Mouse (Mus musculus): ENCODE results near the gene Olfr476. TPM values are rescaled to one million over a fixed set of nuclear protein-coding genes. Genes with fewer than 3 reads are reported as not detected.
"Not testable (repeated sequence)": the region's sequence is repeated elsewhere in the genome, so short reads cannot be mapped to it uniquely, and the experiment has no call there.

The Olfr476 gene
- not detected in 2 replicates for polyA plus RNA-seq (2012; rRNA removed)
- polyA plus RNA-seq (2014; fragmentation: Nextera tagmentation; extraction: Ambion mirVana): not detected in 2 replicates

GRCm38 (mm10) chr7:107964503-107964902 is at the start of gene Olfr476:
Olfr476 (plus strand) TSS chr7:107964803.
- H3K27me3 ChIP-seq (ENCODE audit: control insufficient read depth, insufficient read depth, low read length): no peaks in the 10 kb centered on the region
- no peak within 1 kb of the TSS for H3K9ac ChIP-seq (replicated peaks)
- no peak within 1 kb of the TSS for H3K4me2 ChIP-seq (ENCODE audit: low read depth)
- H3K4me3 ChIP-seq (ENCODE audit: insufficient read depth in 1 of 2, low read depth in 2 of 2, low read length in 2 of 2): no peak within 1 kb of the TSS
- no peaks in the 10 kb centered on the region for H3K4me1 ChIP-seq (replicated peaks; ENCODE audit: control insufficient read depth in 2 of 2, insufficient read depth in 2 of 2, low read length in 1 of 2)
- H3K36me3 ChIP-seq (replicated peaks; ENCODE audit: control insufficient read depth, insufficient read depth, low read depth): no peaks in the 10 kb centered on the region
- no peak for TF ChIP-seq CTCF (IDR thresholded peaks at IDR 0.05; ENCODE audit: low read depth)
- TF ChIP-seq EP300 (IDR thresholded peaks at IDR 0.05; ENCODE audit: low read depth): no peak
- no peaks in the 10 kb centered on the region for H3K9me3 ChIP-seq (ENCODE audit: control insufficient read depth, low read length)
- ATAC-seq (ENCODE audit: insufficient read depth) (no peak), DNase-seq (ENCODE audit: low read depth in 3 of 3, low spot score in 3 of 3) (no peak)
- no peak within 1 kb of the TSS for H3K27ac ChIP-seq
- WGBS (ENCODE audit: insufficient replicate concordance): 25% methylated on average over 1 of the region's 1 CpGs

DNA sequence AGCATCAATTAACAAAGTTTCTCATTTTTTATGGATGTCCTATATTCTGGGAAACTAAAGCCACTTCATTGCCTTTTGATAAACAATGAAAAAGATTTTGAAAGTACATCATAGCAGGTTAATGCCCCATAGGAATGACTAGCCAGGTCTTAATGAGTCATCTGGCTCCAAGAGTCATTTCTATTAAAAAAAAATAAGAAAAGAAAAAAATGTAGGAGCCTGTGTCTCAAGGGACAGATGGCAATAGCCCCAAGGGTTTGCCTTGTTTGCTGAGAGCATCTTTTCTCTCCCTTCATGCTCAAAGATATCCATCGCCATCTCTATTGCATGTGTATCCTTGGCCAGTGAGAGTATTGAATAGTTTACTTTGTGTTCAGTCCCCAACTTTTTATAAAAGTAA is 34.5 kb upstream of the Olfr476 start, which contains the start of gene Olfr473:
TSS of gene Olfr473 (plus strand) at position 301 of the 400 bp plus-strand sequence.
- ATAC-seq (ENCODE audit: insufficient read depth) (no peak), DNase-seq (ENCODE audit: low read depth in 3 of 3, low spot score in 3 of 3) (no peak)
- Histone ChIP-seq H3K4me3 (ENCODE audit: insufficient read depth in 1 of 2, low read depth in 2 of 2, low read length in 2 of 2) (no peak within 1 kb of the TSS), H3K9ac (replicated peaks) (no peak within 1 kb of the TSS), H3K36me3 (replicated peaks; ENCODE audit: control insufficient read depth, insufficient read depth, low read depth) (no peaks in the 10 kb centered on the region), H3K4me1 (replicated peaks; ENCODE audit: control insufficient read depth in 2 of 2, insufficient read depth in 2 of 2, low read length in 1 of 2) (no peaks in the 10 kb centered on the region), H3K9me3 (ENCODE audit: control insufficient read depth, low read length) (no peaks in the 10 kb centered on the region), H3K27me3 (ENCODE audit: control insufficient read depth, insufficient read depth, low read length) (no peaks in the 10 kb centered on the region), H3K27ac (no peak within 1 kb of the TSS), H3K4me2 (ENCODE audit: low read depth) (no peak within 1 kb of the TSS)
- TF ChIP-seq EP300 (IDR thresholded peaks at IDR 0.05; ENCODE audit: low read depth): no peak
- no peak for TF ChIP-seq CTCF (IDR thresholded peaks at IDR 0.05; ENCODE audit: low read depth)
- WGBS (ENCODE audit: insufficient replicate concordance): 78% methylated on average over 1 of the region's 1 CpGs

DNA sequence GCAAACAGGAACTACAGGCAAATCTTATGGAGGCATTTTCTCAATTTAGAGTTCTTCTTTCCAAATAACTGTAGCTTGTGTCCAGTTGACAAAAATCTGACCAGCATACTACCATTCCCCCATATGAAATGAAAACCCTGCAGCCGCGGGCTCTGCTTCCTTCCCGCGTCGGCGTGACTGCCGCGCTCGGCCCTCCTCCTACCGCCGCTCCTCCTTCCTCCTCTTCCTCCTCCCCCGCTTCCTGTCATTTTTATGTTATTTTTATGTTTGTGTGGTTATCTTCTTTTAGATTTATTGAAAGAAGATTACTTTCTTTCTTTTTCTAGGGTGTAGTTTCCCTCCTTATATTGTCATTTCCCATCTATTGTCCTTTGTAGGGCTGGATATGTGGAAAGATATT is 12.1 kb upstream of the Olfr476 start:
- H3K4me3 ChIP-seq (ENCODE audit: insufficient read depth in 1 of 2, low read depth in 2 of 2, low read length in 2 of 2): not testable (repeated sequence)

DNA sequence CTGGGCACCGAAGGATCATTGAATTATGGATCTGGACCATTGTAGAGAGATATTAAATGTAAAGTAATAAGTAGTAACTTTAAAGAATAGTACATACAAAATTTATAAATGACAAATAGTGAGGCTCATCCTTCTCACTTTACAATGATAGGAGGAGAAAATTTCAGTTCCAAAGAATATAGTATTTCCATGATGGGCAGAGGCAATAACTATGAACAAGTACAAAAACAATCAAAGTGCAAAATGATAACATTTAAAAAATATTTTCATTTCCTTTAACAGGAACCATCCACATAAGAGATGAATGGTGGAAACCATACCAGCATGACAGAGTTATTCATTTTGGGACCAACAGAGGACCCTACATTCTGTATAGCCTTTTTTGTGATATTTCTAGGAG is 10.3 kb upstream of the Olfr476 start, which contains the start of gene Olfr474:
TSS of gene Olfr474 (plus strand) at position 301 of the 400 bp plus-strand sequence.
- H3K4me2 ChIP-seq (ENCODE audit: low read depth): no peak within 1 kb of the TSS
- TF ChIP-seq CTCF (IDR thresholded peaks at IDR 0.05; ENCODE audit: low read depth) (no peak), EP300 (IDR thresholded peaks at IDR 0.05; ENCODE audit: low read depth) (no peak)
- H3K9ac ChIP-seq (replicated peaks): no peak within 1 kb of the TSS
- H3K36me3 ChIP-seq (replicated peaks; ENCODE audit: control insufficient read depth, insufficient read depth, low read depth): no peaks in the 10 kb centered on the region
- no peak for ATAC-seq (ENCODE audit: insufficient read depth)
- WGBS (ENCODE audit: insufficient replicate concordance): 58% methylated on average over 1 of the region's 1 CpGs
- H3K4me3 ChIP-seq (ENCODE audit: insufficient read depth in 1 of 2, low read depth in 2 of 2, low read length in 2 of 2): no peak within 1 kb of the TSS
- DNase-seq (ENCODE audit: low read depth in 3 of 3, low spot score in 3 of 3): no peak
- no peaks in the 10 kb centered on the region for H3K4me1 ChIP-seq (replicated peaks; ENCODE audit: control insufficient read depth in 2 of 2, insufficient read depth in 2 of 2, low read length in 1 of 2)
- H3K27me3 ChIP-seq (ENCODE audit: control insufficient read depth, insufficient read depth, low read length): no peaks in the 10 kb centered on the region
- no peak within 1 kb of the TSS for H3K27ac ChIP-seq
- H3K9me3 ChIP-seq (ENCODE audit: control insufficient read depth, low read length): no peaks in the 10 kb centered on the region

More for the DNA sequence above, 12.1 kb upstream of the Olfr476 start:
- DNase-seq (ENCODE audit: low read depth in 3 of 3, low spot score in 3 of 3); H3K27me3 ChIP-seq (ENCODE audit: control insufficient read depth, insufficient read depth, low read length); H3K4me1 ChIP-seq (replicated peaks; ENCODE audit: control insufficient read depth in 2 of 2, insufficient read depth in 2 of 2, low read length in 1 of 2); H3K27ac ChIP-seq; H3K36me3 ChIP-seq (replicated peaks; ENCODE audit: control insufficient read depth, insufficient read depth, low read depth); H3K9me3 ChIP-seq (ENCODE audit: control insufficient read depth, low read length); H3K4me2 ChIP-seq (ENCODE audit: low read depth); H3K9ac ChIP-seq (replicated peaks); ATAC-seq (ENCODE audit: insufficient read depth): not testable (repeated sequence)
- WGBS (ENCODE audit: insufficient replicate concordance): 90% methylated on average over 12 of the region's 12 CpGs

DNA sequence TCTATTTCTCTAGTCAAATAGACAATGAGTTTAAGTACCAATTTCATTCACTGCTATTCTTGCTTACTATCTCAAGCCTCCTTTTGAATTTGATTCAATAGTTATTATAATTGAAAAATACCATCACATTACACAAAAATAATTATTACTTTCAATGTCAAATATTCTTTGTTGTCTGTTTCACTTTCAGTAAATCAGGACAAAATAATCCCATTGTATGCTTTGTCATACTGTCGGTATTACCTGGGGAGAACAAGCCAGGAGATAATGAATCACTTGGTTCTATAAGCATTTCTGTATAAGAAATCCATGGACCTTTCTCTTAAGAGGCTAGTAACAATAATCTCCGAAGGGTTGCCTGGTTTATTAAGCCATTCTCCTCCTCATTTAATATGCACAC is 21.8 kb downstream of the Olfr476 start, which contains the start of gene Olfr477:
TSS of gene Olfr477 (plus strand) at position 301 of the 400 bp plus-strand sequence.
- Histone ChIP-seq H3K9ac (replicated peaks) (no peak within 1 kb of the TSS), H3K36me3 (replicated peaks; ENCODE audit: control insufficient read depth, insufficient read depth, low read depth) (no peaks in the 10 kb centered on the region), H3K9me3 (ENCODE audit: control insufficient read depth, low read length) (no peaks in the 10 kb centered on the region), H3K4me3 (ENCODE audit: insufficient read depth in 1 of 2, low read depth in 2 of 2, low read length in 2 of 2) (no peak within 1 kb of the TSS), H3K4me1 (replicated peaks; ENCODE audit: control insufficient read depth in 2 of 2, insufficient read depth in 2 of 2, low read length in 1 of 2) (no peaks in the 10 kb centered on the region), H3K27ac (no peak within 1 kb of the TSS), H3K4me2 (ENCODE audit: low read depth) (no peak within 1 kb of the TSS), H3K27me3 (ENCODE audit: control insufficient read depth, insufficient read depth, low read length) (no peaks in the 10 kb centered on the region)
- no peak for ATAC-seq (ENCODE audit: insufficient read depth)
- no peak for DNase-seq (ENCODE audit: low read depth in 3 of 3, low spot score in 3 of 3)
- 43% methylated on average over 2 of the region's 2 CpGs for WGBS (ENCODE audit: insufficient replicate concordance)
- no peak for TF ChIP-seq EP300 (IDR thresholded peaks at IDR 0.05; ENCODE audit: low read depth)
- no peak for TF ChIP-seq CTCF (IDR thresholded peaks at IDR 0.05; ENCODE audit: low read depth)

DNA sequence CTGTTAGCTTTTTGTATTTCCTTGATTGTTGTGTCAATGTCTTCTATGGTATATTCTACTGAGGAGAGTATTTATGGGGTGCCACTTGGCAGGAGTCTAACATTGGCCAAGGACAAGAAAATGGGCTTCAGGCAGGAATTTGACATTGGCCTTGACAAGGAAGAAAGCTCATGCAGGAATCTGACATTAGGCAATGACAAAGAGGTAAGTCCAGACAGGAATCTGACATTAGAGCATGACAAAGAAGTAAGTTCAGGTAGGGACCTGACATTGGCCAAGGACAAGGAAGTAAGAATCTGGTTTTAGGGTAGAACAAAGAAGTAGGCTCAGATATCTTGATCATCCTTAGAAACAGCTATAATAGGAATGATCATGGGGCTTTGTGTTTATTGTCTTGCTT is 49.7 kb downstream of the Olfr476 start:
- H3K27ac ChIP-seq; H3K4me2 ChIP-seq (ENCODE audit: low read depth); H3K9me3 ChIP-seq (ENCODE audit: control insufficient read depth, low read length); H3K27me3 ChIP-seq (ENCODE audit: control insufficient read depth, insufficient read depth, low read length); ATAC-seq (ENCODE audit: insufficient read depth); H3K4me1 ChIP-seq (replicated peaks; ENCODE audit: control insufficient read depth in 2 of 2, insufficient read depth in 2 of 2, low read length in 1 of 2); H3K4me3 ChIP-seq (ENCODE audit: insufficient read depth in 1 of 2, low read depth in 2 of 2, low read length in 2 of 2); H3K36me3 ChIP-seq (replicated peaks; ENCODE audit: control insufficient read depth, insufficient read depth, low read depth); DNase-seq (ENCODE audit: low read depth in 3 of 3, low spot score in 3 of 3); H3K9ac ChIP-seq (replicated peaks): not testable (repeated sequence)

Other genes with a start within 250 kb of the Olfr476 start
- gene Cyb5r2, start 206.8 kb upstream of the Olfr476 start, polyA plus RNA-seq (2012; rRNA removed): 0.02 and 0.09 TPM in 2 replicates
- 0.04 TPM in 1 of 2 replicates, not detected in the other for gene Cyb5r2, start 206.8 kb upstream of the Olfr476 start, polyA plus RNA-seq (2014; fragmentation: Nextera tagmentation; extraction: Ambion mirVana)
- not detected in 2 replicates for gene Ovch2, start 163.6 kb upstream of the Olfr476 start, polyA plus RNA-seq (2012; rRNA removed)
- gene Ovch2, start 163.6 kb upstream of the Olfr476 start, polyA plus RNA-seq (2014; fragmentation: Nextera tagmentation; extraction: Ambion mirVana): not detected in 2 replicates
- not detected in 2 replicates for gene Olfr467, start 152.5 kb upstream of the Olfr476 start, polyA plus RNA-seq (2012; rRNA removed)
- not detected in 2 replicates for gene Olfr467, start 152.5 kb upstream of the Olfr476 start, polyA plus RNA-seq (2014; fragmentation: Nextera tagmentation; extraction: Ambion mirVana)
- not detected in 2 replicates for gene Olfr469, start 139.3 kb upstream of the Olfr476 start, polyA plus RNA-seq (2012; rRNA removed)
- not detected in 2 replicates for gene Olfr469, start 139.3 kb upstream of the Olfr476 start, polyA plus RNA-seq (2014; fragmentation: Nextera tagmentation; extraction: Ambion mirVana)
- not detected in 2 replicates for gene Olfr470, start 117.3 kb upstream of the Olfr476 start, polyA plus RNA-seq (2012; rRNA removed)
- gene Olfr470, start 117.3 kb upstream of the Olfr476 start, polyA plus RNA-seq (2014; fragmentation: Nextera tagmentation; extraction: Ambion mirVana): not detected in 2 replicates
- gene Olfr472, start 66.9 kb upstream of the Olfr476 start, polyA plus RNA-seq (2012; rRNA removed): not detected in 2 replicates
- gene Olfr472, start 66.9 kb upstream of the Olfr476 start, polyA plus RNA-seq (2014; fragmentation: Nextera tagmentation; extraction: Ambion mirVana): not detected in 2 replicates
- gene Olfr473, start 34.4 kb upstream of the Olfr476 start, polyA plus RNA-seq (2012; rRNA removed): not detected in 2 replicates
- gene Olfr473, start 34.4 kb upstream of the Olfr476 start, polyA plus RNA-seq (2014; fragmentation: Nextera tagmentation; extraction: Ambion mirVana): not detected in 2 replicates
- gene Olfr474, start 10.2 kb upstream of the Olfr476 start, polyA plus RNA-seq (2012; rRNA removed): not detected in 2 replicates
- gene Olfr474, start 10.2 kb upstream of the Olfr476 start, polyA plus RNA-seq (2014; fragmentation: Nextera tagmentation; extraction: Ambion mirVana): not detected in 2 replicates
- not detected in 2 replicates for gene Olfr477, start 21.9 kb downstream of the Olfr476 start, polyA plus RNA-seq (2012; rRNA removed)
- gene Olfr477, start 21.9 kb downstream of the Olfr476 start, polyA plus RNA-seq (2014; fragmentation: Nextera tagmentation; extraction: Ambion mirVana): not detected in 2 replicates
- not detected in 2 replicates for gene Olfr478, start 69.2 kb downstream of the Olfr476 start, polyA plus RNA-seq (2012; rRNA removed)
- not detected in 2 replicates for gene Olfr478, start 69.2 kb downstream of the Olfr476 start, polyA plus RNA-seq (2014; fragmentation: Nextera tagmentation; extraction: Ambion mirVana)
- not detected in 2 replicates for gene Olfr479, start 85.9 kb downstream of the Olfr476 start, polyA plus RNA-seq (2012; rRNA removed)
- gene Olfr479, start 85.9 kb downstream of the Olfr476 start, polyA plus RNA-seq (2014; fragmentation: Nextera tagmentation; extraction: Ambion mirVana): not detected in 2 replicates
- gene Olfr480, start 102.5 kb downstream of the Olfr476 start, polyA plus RNA-seq (2012; rRNA removed): not detected in 2 replicates
- gene Olfr480, start 102.5 kb downstream of the Olfr476 start, polyA plus RNA-seq (2014; fragmentation: Nextera tagmentation; extraction: Ambion mirVana): not detected in 2 replicates
- gene Olfr481, start 115.1 kb downstream of the Olfr476 start, polyA plus RNA-seq (2012; rRNA removed): not detected in 2 replicates
- not detected in 2 replicates for gene Olfr481, start 115.1 kb downstream of the Olfr476 start, polyA plus RNA-seq (2014; fragmentation: Nextera tagmentation; extraction: Ambion mirVana)
- 0.01 TPM in 2 replicates for gene Olfr482, start 132.8 kb downstream of the Olfr476 start, polyA plus RNA-seq (2012; rRNA removed)
- gene Olfr482, start 132.8 kb downstream of the Olfr476 start, polyA plus RNA-seq (2014; fragmentation: Nextera tagmentation; extraction: Ambion mirVana): not detected in 2 replicates
- gene Olfr483, start 136.0 kb downstream of the Olfr476 start, polyA plus RNA-seq (2012; rRNA removed): not detected in 2 replicates
- gene Olfr483, start 136.0 kb downstream of the Olfr476 start, polyA plus RNA-seq (2014; fragmentation: Nextera tagmentation; extraction: Ambion mirVana): not detected in 2 replicates
- not detected in 2 replicates for gene Olfr484, start 162.6 kb downstream of the Olfr476 start, polyA plus RNA-seq (2012; rRNA removed)
- gene Olfr484, start 162.6 kb downstream of the Olfr476 start, polyA plus RNA-seq (2014; fragmentation: Nextera tagmentation; extraction: Ambion mirVana): not detected in 2 replicates
- gene Olfr485, start 195.1 kb downstream of the Olfr476 start, polyA plus RNA-seq (2012; rRNA removed): not detected in 2 replicates
- gene Olfr485, start 195.1 kb downstream of the Olfr476 start, polyA plus RNA-seq (2014; fragmentation: Nextera tagmentation; extraction: Ambion mirVana): not detected in 2 replicates
- not detected in 2 replicates for gene Olfr486, start 207.9 kb downstream of the Olfr476 start, polyA plus RNA-seq (2012; rRNA removed)
- not detected in 2 replicates for gene Olfr486, start 207.9 kb downstream of the Olfr476 start, polyA plus RNA-seq (2014; fragmentation: Nextera tagmentation; extraction: Ambion mirVana)
- gene Olfr487, start 249.8 kb downstream of the Olfr476 start, polyA plus RNA-seq (2012; rRNA removed): not detected in 2 replicates
- not detected in 2 replicates for gene Olfr487, start 249.8 kb downstream of the Olfr476 start, polyA plus RNA-seq (2014; fragmentation: Nextera tagmentation; extraction: Ambion mirVana)